Mouse (Mus musculus): ENCODE results near the gene Tmem120a. TPM values are rescaled to one million over a fixed set of nuclear protein-coding genes. Genes with fewer than 3 reads are reported as not detected.

The Tmem120a gene
- total RNA-seq (2017) = 7.7 and 11.5 TPM in 2 replicates

- ATAC-seq (replicated peaks in 1 of 2; ENCODE audit: insufficient read depth in 1 of 2, low FRiP score in 2 of 2, low TSS enrichment in 1 of 2, low read depth in 1 of 2, poor library complexity in 2 of 2, severe bottlenecking in 2 of 2) = peak; percentile 93 to 98
These were observed at the start of gene Tmem120a for GRCm38 (mm10) chr5:135743741-135744609. Gene Tmem120a, minus strand, starts transcription at chr5:135744448.

GRCm38 (mm10) chr5:135782901-135783300, 38.7 kb upstream of the Tmem120a start:
- no peak for ATAC-seq (replicated peaks in 1 of 2; ENCODE audit: insufficient read depth in 1 of 2, low FRiP score in 2 of 2, low TSS enrichment in 1 of 2, low read depth in 1 of 2, poor library complexity in 2 of 2, severe bottlenecking in 2 of 2)

GRCm38 (mm10) chr5:135780331-135780730, 36.1 kb upstream of the Tmem120a start:
- no peak for ATAC-seq (replicated peaks in 1 of 2; ENCODE audit: insufficient read depth in 1 of 2, low FRiP score in 2 of 2, low TSS enrichment in 1 of 2, low read depth in 1 of 2, poor library complexity in 2 of 2, severe bottlenecking in 2 of 2)

- peak; percentile 89 to 94 for ATAC-seq (replicated peaks in 1 of 2; ENCODE audit: insufficient read depth in 1 of 2, low FRiP score in 2 of 2, low TSS enrichment in 1 of 2, low read depth in 1 of 2, poor library complexity in 2 of 2, severe bottlenecking in 2 of 2)
These were observed 34.5 kb upstream of the Tmem120a start, which contains the start of gene Mdh2 for GRCm38 (mm10) chr5:135778471-135779445. Gene Mdh2, plus strand, starts transcription at chr5:135778480.

GRCm38 (mm10) chr5:135777796-135778470, 33.7 kb upstream of the Tmem120a start, which contains the start of gene Styxl1:
Gene Styxl1, minus strand, starts transcription at chr5:135778385.
- ATAC-seq (replicated peaks in 1 of 2; ENCODE audit: insufficient read depth in 1 of 2, low FRiP score in 2 of 2, low TSS enrichment in 1 of 2, low read depth in 1 of 2, poor library complexity in 2 of 2, severe bottlenecking in 2 of 2) = no peak; a peak in 1 of 4 replicates

GRCm38 (mm10) chr5:135776546-135776945, 32.3 kb upstream of the Tmem120a start:
- no peak for ATAC-seq (replicated peaks in 1 of 2; ENCODE audit: insufficient read depth in 1 of 2, low FRiP score in 2 of 2, low TSS enrichment in 1 of 2, low read depth in 1 of 2, poor library complexity in 2 of 2, severe bottlenecking in 2 of 2)

GRCm38 (mm10) chr5:135772519-135772918, 28.3 kb upstream of the Tmem120a start:
- ATAC-seq (replicated peaks in 1 of 2; ENCODE audit: insufficient read depth in 1 of 2, low FRiP score in 2 of 2, low TSS enrichment in 1 of 2, low read depth in 1 of 2, poor library complexity in 2 of 2, severe bottlenecking in 2 of 2) = peak; percentile 33 to 68; a peak in 2 of 4 replicates

GRCm38 (mm10) chr5:135764971-135765370, 20.7 kb upstream of the Tmem120a start:
- ATAC-seq (replicated peaks in 1 of 2; ENCODE audit: insufficient read depth in 1 of 2, low FRiP score in 2 of 2, low TSS enrichment in 1 of 2, low read depth in 1 of 2, poor library complexity in 2 of 2, severe bottlenecking in 2 of 2) = no peak

GRCm38 (mm10) chr5:135763526-135763925, 19.3 kb upstream of the Tmem120a start:
- peak; percentile 83 for ATAC-seq (replicated peaks in 1 of 2; ENCODE audit: insufficient read depth in 1 of 2, low FRiP score in 2 of 2, low TSS enrichment in 1 of 2, low read depth in 1 of 2, poor library complexity in 2 of 2, severe bottlenecking in 2 of 2)

GRCm38 (mm10) chr5:135761881-135762280, 17.6 kb upstream of the Tmem120a start:
- ATAC-seq (replicated peaks in 1 of 2; ENCODE audit: insufficient read depth in 1 of 2, low FRiP score in 2 of 2, low TSS enrichment in 1 of 2, low read depth in 1 of 2, poor library complexity in 2 of 2, severe bottlenecking in 2 of 2) = no peak

GRCm38 (mm10) chr5:135751595-135751994, 7.3 kb upstream of the Tmem120a start:
- no peak for ATAC-seq (replicated peaks in 1 of 2; ENCODE audit: insufficient read depth in 1 of 2, low FRiP score in 2 of 2, low TSS enrichment in 1 of 2, low read depth in 1 of 2, poor library complexity in 2 of 2, severe bottlenecking in 2 of 2)

- no peak for ATAC-seq (replicated peaks in 1 of 2; ENCODE audit: insufficient read depth in 1 of 2, low FRiP score in 2 of 2, low TSS enrichment in 1 of 2, low read depth in 1 of 2, poor library complexity in 2 of 2, severe bottlenecking in 2 of 2)
These were observed 6.8 kb upstream of the Tmem120a start for GRCm38 (mm10) chr5:135751041-135751440.

GRCm38 (mm10) chr5:135744742-135745141, 494 bp upstream of the Tmem120a start:
- 0 out of 4 replicates have a peak, but pooled peaks of 1 of the 2 experiments have one; percentile 12 for ATAC-seq (replicated peaks in 1 of 2; ENCODE audit: insufficient read depth in 1 of 2, low FRiP score in 2 of 2, low TSS enrichment in 1 of 2, low read depth in 1 of 2, poor library complexity in 2 of 2, severe bottlenecking in 2 of 2)

- no peak for ATAC-seq (replicated peaks in 1 of 2; ENCODE audit: insufficient read depth in 1 of 2, low FRiP score in 2 of 2, low TSS enrichment in 1 of 2, low read depth in 1 of 2, poor library complexity in 2 of 2, severe bottlenecking in 2 of 2)
These were observed 1.1 kb downstream of the Tmem120a start for GRCm38 (mm10) chr5:135742941-135743740.

GRCm38 (mm10) chr5:135742156-135742555, 2.1 kb downstream of the Tmem120a start:
- ATAC-seq (replicated peaks in 1 of 2; ENCODE audit: insufficient read depth in 1 of 2, low FRiP score in 2 of 2, low TSS enrichment in 1 of 2, low read depth in 1 of 2, poor library complexity in 2 of 2, severe bottlenecking in 2 of 2) = no peak

GRCm38 (mm10) chr5:135738266-135738665, 6.0 kb downstream of the Tmem120a start:
- ATAC-seq (replicated peaks in 1 of 2; ENCODE audit: insufficient read depth in 1 of 2, low FRiP score in 2 of 2, low TSS enrichment in 1 of 2, low read depth in 1 of 2, poor library complexity in 2 of 2, severe bottlenecking in 2 of 2) = no peak
